Mouse (Mus musculus): ENCODE data around the gene Gtf2f2. TPM values are rescaled to one million over a fixed set of nuclear protein-coding genes. Genes with fewer than 3 reads are reported as not detected.

Gtf2f2 gene
- polyA plus RNA-seq (2014; fragmentation: Nextera tagmentation; extraction: Ambion mirVana) = 59.3 and 66.7 TPM in 2 replicates

DNA sequence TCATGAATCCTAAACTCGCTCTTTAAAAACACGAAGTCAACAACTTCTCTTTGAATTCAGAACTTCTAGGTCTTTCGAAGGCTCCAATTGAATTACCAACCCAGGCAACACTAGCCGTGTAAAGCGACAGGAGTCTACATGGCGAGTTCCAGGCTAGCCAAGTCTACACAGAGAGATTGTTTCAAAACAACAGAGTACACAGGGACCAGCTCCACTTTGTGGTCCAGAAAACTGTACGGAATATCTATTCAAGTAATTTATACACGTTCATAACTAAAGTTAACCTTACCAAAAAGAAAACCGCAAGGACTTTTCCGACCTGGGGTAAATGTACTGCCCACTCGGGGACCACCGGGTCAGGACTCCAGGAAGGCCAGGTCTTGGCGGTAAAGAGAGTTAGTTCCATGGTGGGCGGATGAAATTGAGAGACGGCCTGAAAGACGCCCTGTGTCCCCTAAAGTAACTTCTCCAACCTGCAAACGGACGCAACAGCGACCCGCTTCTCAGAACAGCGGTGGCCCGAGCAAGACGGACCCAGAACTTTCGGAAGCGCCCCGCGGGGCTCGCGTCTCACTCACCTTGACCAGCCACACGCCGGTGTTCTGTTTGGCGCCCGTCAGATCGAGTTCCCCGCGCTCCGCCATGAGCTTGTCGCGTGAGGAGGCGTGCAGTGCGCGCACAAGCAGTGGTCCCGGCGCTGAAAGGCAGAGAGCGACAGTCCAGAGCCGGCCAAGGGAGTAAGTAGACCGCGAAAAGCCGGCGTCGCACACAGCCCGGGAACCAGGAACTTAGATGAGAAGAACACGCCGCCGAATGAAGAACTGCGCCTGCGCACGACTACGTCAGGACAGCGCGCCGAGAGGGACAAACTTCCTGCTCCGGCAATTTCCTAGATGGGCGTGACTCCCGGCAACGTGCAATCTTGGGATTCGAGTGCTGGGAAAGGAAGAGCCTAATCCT, at the start of gene Gtf2f2:
Gene Gtf2f2, minus strand, starts transcription at position 764 of the 960 bp plus-strand sequence.
- Histone ChIP-seq H3K27ac (ENCODE audit: low read depth, low read length) (peak within 1 kb of the TSS; percentile 58; the same call in 1 of the 2 replicates), H3K9ac (ENCODE audit: low read length) (peak within 1 kb of the TSS; percentile 81), H3K4me3 (ENCODE audit: low read depth, low read length) (peak within 1 kb of the TSS; percentile 76), H3K36me3 (ENCODE audit: control insufficient read depth, insufficient read depth, low read length) (no peaks in the 10 kb centered on the region), H3K27me3 (ENCODE audit: control insufficient read depth, insufficient read depth, low read length) (no peaks in the 10 kb centered on the region), H3K9me3 (ENCODE audit: control insufficient read depth, low read length) (no peaks in the 10 kb centered on the region), H3K4me1 (ENCODE audit: control insufficient read depth, insufficient read depth, low read length) (peaks cover 11% of the 10 kb centered on the region), H3K4me2 (peak within 1 kb of the TSS; percentile 66)
- 1% methylated on average over 67 of the region's 67 CpGs for WGBS
- ATAC-seq (ENCODE audit: low FRiP score) = peak; percentile 94
- DNase-seq (ENCODE audit: low spot score, missing footprints) = peak; percentile 100

DNA sequence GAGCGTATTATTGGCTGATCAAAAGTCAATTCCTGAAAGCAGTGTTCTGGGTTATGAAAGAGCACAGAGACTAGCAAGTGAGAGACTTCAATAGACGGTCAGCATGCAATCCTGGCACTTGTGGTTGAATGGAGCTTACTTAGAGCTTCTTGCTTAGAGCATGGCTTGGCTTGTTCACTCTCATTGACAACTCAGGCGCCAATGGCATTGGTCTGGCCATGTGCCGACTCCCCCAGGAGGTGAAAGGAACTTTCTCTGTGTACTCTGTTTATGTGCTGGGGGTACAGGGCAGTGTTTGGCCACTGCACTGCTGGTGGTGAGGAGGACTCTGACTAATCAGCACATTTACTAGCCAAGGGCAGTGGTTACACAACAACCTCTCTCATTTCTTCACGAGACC, 48.8 kb upstream of the Gtf2f2 start:
- H3K9ac ChIP-seq (ENCODE audit: low read length) = no peak overlapping the region
- no peak overlapping the region for H3K4me3 ChIP-seq (ENCODE audit: low read depth, low read length)
- no peaks in the 10 kb centered on the region for H3K36me3 ChIP-seq (ENCODE audit: control insufficient read depth, insufficient read depth, low read length)
- no peak overlapping the region for H3K27ac ChIP-seq (ENCODE audit: low read depth, low read length)
- H3K4me1 ChIP-seq (ENCODE audit: control insufficient read depth, insufficient read depth, low read length) = no peaks in the 10 kb centered on the region
- H3K4me2 ChIP-seq = no peak overlapping the region
- no peaks in the 10 kb centered on the region for H3K27me3 ChIP-seq (ENCODE audit: control insufficient read depth, insufficient read depth, low read length)
- DNase-seq (ENCODE audit: low spot score, missing footprints) = no peak
- no peaks in the 10 kb centered on the region for H3K9me3 ChIP-seq (ENCODE audit: control insufficient read depth, low read length)
- no peak for ATAC-seq (ENCODE audit: low FRiP score)
- WGBS = 84% methylated on average over 5 of the region's 5 CpGs

GRCm38 (mm10) chr14:76053726-76054125, 43.1 kb upstream of the Gtf2f2 start:
- Histone ChIP-seq H3K27me3 (ENCODE audit: control insufficient read depth, insufficient read depth, low read length) (no peaks in the 10 kb centered on the region), H3K36me3 (ENCODE audit: control insufficient read depth, insufficient read depth, low read length) (no peaks in the 10 kb centered on the region), H3K9ac (ENCODE audit: low read length) (no peak overlapping the region), H3K4me1 (ENCODE audit: control insufficient read depth, insufficient read depth, low read length) (0 out of 2 replicates have a peak, but pooled peaks cover 3% of the 10 kb centered on the region), H3K4me3 (ENCODE audit: low read depth, low read length) (no peak overlapping the region), H3K27ac (ENCODE audit: low read depth, low read length) (no peak overlapping the region), H3K4me2 (no peak overlapping the region), H3K9me3 (ENCODE audit: control insufficient read depth, low read length) (no peaks in the 10 kb centered on the region)
- DNase-seq (ENCODE audit: low spot score, missing footprints) = no peak
- 82% methylated on average over 11 of the region's 11 CpGs for WGBS
- no peak for ATAC-seq (ENCODE audit: low FRiP score)

GRCm38 (mm10) chr14:76051966-76052365, 41.3 kb upstream of the Gtf2f2 start:
- 0 out of 2 replicates have a peak, but pooled peaks cover 3% of the 10 kb centered on the region for H3K4me1 ChIP-seq (ENCODE audit: control insufficient read depth, insufficient read depth, low read length)
- ATAC-seq (ENCODE audit: low FRiP score) = no peak
- no peak overlapping the region for H3K27ac ChIP-seq (ENCODE audit: low read depth, low read length)
- H3K36me3 ChIP-seq (ENCODE audit: control insufficient read depth, insufficient read depth, low read length) = no peaks in the 10 kb centered on the region
- H3K27me3 ChIP-seq (ENCODE audit: control insufficient read depth, insufficient read depth, low read length) = no peaks in the 10 kb centered on the region
- H3K4me2 ChIP-seq = no peak overlapping the region
- H3K4me3 ChIP-seq (ENCODE audit: low read depth, low read length) = no peak overlapping the region
- 85% methylated on average over 7 of the region's 7 CpGs for WGBS
- no peak for DNase-seq (ENCODE audit: low spot score, missing footprints)
- no peaks in the 10 kb centered on the region for H3K9me3 ChIP-seq (ENCODE audit: control insufficient read depth, low read length)
- H3K9ac ChIP-seq (ENCODE audit: low read length) = no peak overlapping the region

- Histone ChIP-seq H3K36me3 (ENCODE audit: control insufficient read depth, insufficient read depth, low read length) (no peaks in the 10 kb centered on the region), H3K27ac (ENCODE audit: low read depth, low read length) (no peak overlapping the region), H3K4me3 (ENCODE audit: low read depth, low read length) (no peak overlapping the region), H3K27me3 (ENCODE audit: control insufficient read depth, insufficient read depth, low read length) (no peaks in the 10 kb centered on the region), H3K9ac (ENCODE audit: low read length) (no peak overlapping the region), H3K4me2 (no peak overlapping the region), H3K9me3 (ENCODE audit: control insufficient read depth, low read length) (no peaks in the 10 kb centered on the region), H3K4me1 (ENCODE audit: control insufficient read depth, insufficient read depth, low read length) (no peaks in the 10 kb centered on the region)
- ATAC-seq (ENCODE audit: low FRiP score) = no peak
- DNase-seq (ENCODE audit: low spot score, missing footprints) = no peak
- WGBS = 60% methylated on average over 1 of the region's 1 CpGs
Observed at GRCm38 (mm10) chr14:76045767-76046166, 35.1 kb upstream of the Gtf2f2 start.

- no peak for ATAC-seq (ENCODE audit: low FRiP score)
- Histone ChIP-seq H3K9me3 (ENCODE audit: control insufficient read depth, low read length) (no peaks in the 10 kb centered on the region), H3K4me3 (ENCODE audit: low read depth, low read length) (no peak overlapping the region), H3K4me2 (no peak overlapping the region), H3K27me3 (ENCODE audit: control insufficient read depth, insufficient read depth, low read length) (no peaks in the 10 kb centered on the region), H3K4me1 (ENCODE audit: control insufficient read depth, insufficient read depth, low read length) (no peaks in the 10 kb centered on the region), H3K9ac (ENCODE audit: low read length) (no peak overlapping the region), H3K36me3 (ENCODE audit: control insufficient read depth, insufficient read depth, low read length) (no peaks in the 10 kb centered on the region), H3K27ac (ENCODE audit: low read depth, low read length) (no peak overlapping the region)
- DNase-seq (ENCODE audit: low spot score, missing footprints) = no peak
- WGBS = 39% methylated on average over 3 of the region's 3 CpGs
Observed at GRCm38 (mm10) chr14:76044164-76044557, 33.5 kb upstream of the Gtf2f2 start.

- Histone ChIP-seq H3K4me3 (ENCODE audit: low read depth, low read length) (no peak overlapping the region), H3K27ac (ENCODE audit: low read depth, low read length) (no peak overlapping the region), H3K36me3 (ENCODE audit: control insufficient read depth, insufficient read depth, low read length) (no peaks in the 10 kb centered on the region), H3K4me1 (ENCODE audit: control insufficient read depth, insufficient read depth, low read length) (no peaks in the 10 kb centered on the region), H3K27me3 (ENCODE audit: control insufficient read depth, insufficient read depth, low read length) (no peaks in the 10 kb centered on the region), H3K9me3 (ENCODE audit: control insufficient read depth, low read length) (no peaks in the 10 kb centered on the region), H3K4me2 (no peak overlapping the region), H3K9ac (ENCODE audit: low read length) (no peak overlapping the region)
- no peak for ATAC-seq (ENCODE audit: low FRiP score)
- DNase-seq (ENCODE audit: low spot score, missing footprints) = no peak
- WGBS = 88% methylated on average over 14 of the region's 14 CpGs
Observed at GRCm38 (mm10) chr14:76043251-76044163, 32.8 kb upstream of the Gtf2f2 start.

GRCm38 (mm10) chr14:76033221-76033637, 22.6 kb upstream of the Gtf2f2 start:
- peak overlapping the region; percentile 86 for H3K27ac ChIP-seq (ENCODE audit: low read depth, low read length)
- no peak overlapping the region for H3K4me3 ChIP-seq (ENCODE audit: low read depth, low read length)
- peak; percentile 94 for DNase-seq (ENCODE audit: low spot score, missing footprints)
- no peaks in the 10 kb centered on the region for H3K36me3 ChIP-seq (ENCODE audit: control insufficient read depth, insufficient read depth, low read length)
- H3K4me1 ChIP-seq (ENCODE audit: control insufficient read depth, insufficient read depth, low read length) = peaks cover 28% of the 10 kb centered on the region
- no peak overlapping the region for H3K9ac ChIP-seq (ENCODE audit: low read length)
- H3K4me2 ChIP-seq = peak overlapping the region; percentile 30
- H3K27me3 ChIP-seq (ENCODE audit: control insufficient read depth, insufficient read depth, low read length) = no peaks in the 10 kb centered on the region
- ATAC-seq (ENCODE audit: low FRiP score) = peak; percentile 82
- H3K9me3 ChIP-seq (ENCODE audit: control insufficient read depth, low read length) = no peaks in the 10 kb centered on the region
- 4% methylated on average over 7 of the region's 7 CpGs for WGBS

All from midbrain, embryonic 11.5 days (tissue).